Mouse (Mus musculus): Measurements from ENCODE around the gene Cypt2. TPM values are rescaled to one million over a fixed set of nuclear protein-coding genes. Genes with fewer than 3 reads are reported as not detected.
"Not testable (repeated sequence)": the region's sequence is repeated elsewhere in the genome, so short reads cannot be mapped to it uniquely, and the experiment has no call there.

Gene Cypt2
- not detected for total RNA-seq (2021)
- polyA plus RNA-seq (2012; rRNA removed) = not detected in 2 replicates
- long read RNA-seq = 0 reads

DNA sequence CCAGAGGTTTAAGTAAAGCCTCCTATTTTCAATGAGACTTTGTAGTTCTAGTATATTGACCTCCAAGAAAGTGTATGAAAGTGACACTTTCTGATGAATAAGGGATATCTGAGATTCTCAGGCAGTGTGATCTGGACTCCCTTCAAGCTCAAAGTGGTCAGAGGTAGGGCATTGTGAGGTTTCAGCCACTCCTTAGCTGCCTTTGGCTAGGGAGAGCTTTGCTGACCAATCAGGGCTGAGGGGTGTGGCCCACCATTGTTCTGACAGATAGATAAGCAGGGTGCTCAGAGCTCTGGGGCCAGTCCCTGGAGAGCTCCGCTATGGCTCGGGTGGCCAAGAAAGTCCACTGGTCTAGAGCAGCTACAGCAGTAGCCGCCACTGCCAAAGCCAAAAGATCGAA, at the start of gene Cypt2:
Gene Cypt2, plus strand, starts transcription at position 301 of the 400 bp plus-strand sequence.
- H3K4me3 ChIP-seq; H3K36me3 ChIP-seq (ENCODE audit: control insufficient read depth, insufficient read depth, low read length); H3K79me2 ChIP-seq (replicated peaks; ENCODE audit: control insufficient read depth, insufficient read depth, low read length); H3K9ac ChIP-seq (ENCODE audit: low read depth, low read length); H3K27me3 ChIP-seq (ENCODE audit: control insufficient read depth, insufficient read depth, low read length); DNase-seq; H3K27ac ChIP-seq; H3K4me1 ChIP-seq (ENCODE audit: control insufficient read depth, insufficient read depth, low read length); intact Hi-C loops (cut with DNase I): not testable (repeated sequence)
- WGBS = 80% methylated on average over 4 of the region's 4 CpGs

GRCm38 (mm10) chrX:105546234-105546633, 46.7 kb downstream of the Cypt2 start:
- Histone ChIP-seq H3K4me1 (ENCODE audit: control insufficient read depth, insufficient read depth, low read length) (no peaks in the 10 kb centered on the region), H3K27ac (no peak overlapping the region), H3K9ac (ENCODE audit: low read depth, low read length) (no peak overlapping the region), H3K27me3 (ENCODE audit: control insufficient read depth, insufficient read depth, low read length) (no peaks in the 10 kb centered on the region), H3K4me3 (no peak overlapping the region), H3K79me2 (replicated peaks; ENCODE audit: control insufficient read depth, insufficient read depth, low read length) (no peaks in the 10 kb centered on the region), H3K36me3 (ENCODE audit: control insufficient read depth, insufficient read depth, low read length) (no peaks in the 10 kb centered on the region)
- no peak for TF ChIP-seq CTCF (IDR thresholded peaks at IDR 0.05)
- TF ChIP-seq EP300 (IDR thresholded peaks at IDR 0.05; ENCODE audit: insufficient read depth, low read depth, low read length) = no peak
- no peak for TF ChIP-seq POLR2A (IDR thresholded peaks at IDR 0.05; ENCODE audit: insufficient read depth, low read depth, low read length)
- DNase-seq = no peak
- 62% methylated on average over 6 of the region's 6 CpGs for WGBS
- intact Hi-C loops (cut with DNase I) = no loop called here

Measured in heart, adult 2 months (tissue).